Mouse (Mus musculus): ENCODE measurements around the gene Mef2c. TPM values are rescaled to one million over a fixed set of nuclear protein-coding genes. Genes with fewer than 3 reads are reported as not detected.

Mef2c gene
- polyA plus RNA-seq, 1 experiment from 2014 or later: 18.0 TPM

- Histone ChIP-seq H3K4me3 (ENCODE audit: low read depth, low read length) (no peak overlapping the region), H3K9ac (ENCODE audit: low read length) (no peak overlapping the region), H3K36me3 (ENCODE audit: control insufficient read depth, insufficient read depth, low read length) (no peaks in the 10 kb centered on the region), H3K4me2 (ENCODE audit: low read depth, low read length, severe bottlenecking) (no peak overlapping the region), H3K27ac (ENCODE audit: low read depth, low read length) (no peak overlapping the region), H3K9me3 (ENCODE audit: control insufficient read depth, low read length) (no peaks in the 10 kb centered on the region), H3K4me1 (replicated peaks; ENCODE audit: control insufficient read depth, insufficient read depth, low read length) (no peaks in the 10 kb centered on the region), H3K27me3 (ENCODE audit: control insufficient read depth, insufficient read depth, low read length) (no peaks in the 10 kb centered on the region)
- WGBS: 90% methylated on average over 4 of the region's 4 CpGs
- ATAC-seq (replicated peaks; ENCODE audit: low FRiP score) (no peak), DNase-seq (ENCODE audit: low spot score) (no peak)
These were observed 123.6 kb downstream of the Mef2c start for GRCm38 (mm10) chr13:83627429-83627828.

- H3K9me3 ChIP-seq (ENCODE audit: control insufficient read depth, low read length): no peaks in the 10 kb centered on the region
- H3K4me2 ChIP-seq (ENCODE audit: low read depth, low read length, severe bottlenecking): no peak overlapping the region
- no peak overlapping the region for H3K4me3 ChIP-seq (ENCODE audit: low read depth, low read length)
- no peak for ATAC-seq (replicated peaks; ENCODE audit: low FRiP score)
- no peak for DNase-seq (ENCODE audit: low spot score)
- WGBS: 83% methylated on average over 3 of the region's 3 CpGs
- H3K27ac ChIP-seq (ENCODE audit: low read depth, low read length): no peak overlapping the region
- no peaks in the 10 kb centered on the region for H3K36me3 ChIP-seq (ENCODE audit: control insufficient read depth, insufficient read depth, low read length)
- no peaks in the 10 kb centered on the region for H3K4me1 ChIP-seq (replicated peaks; ENCODE audit: control insufficient read depth, insufficient read depth, low read length)
- H3K9ac ChIP-seq (ENCODE audit: low read length): no peak overlapping the region
- no peaks in the 10 kb centered on the region for H3K27me3 ChIP-seq (ENCODE audit: control insufficient read depth, insufficient read depth, low read length)
These were observed 124.3 kb downstream of the Mef2c start for GRCm38 (mm10) chr13:83628139-83628538.

DNA sequence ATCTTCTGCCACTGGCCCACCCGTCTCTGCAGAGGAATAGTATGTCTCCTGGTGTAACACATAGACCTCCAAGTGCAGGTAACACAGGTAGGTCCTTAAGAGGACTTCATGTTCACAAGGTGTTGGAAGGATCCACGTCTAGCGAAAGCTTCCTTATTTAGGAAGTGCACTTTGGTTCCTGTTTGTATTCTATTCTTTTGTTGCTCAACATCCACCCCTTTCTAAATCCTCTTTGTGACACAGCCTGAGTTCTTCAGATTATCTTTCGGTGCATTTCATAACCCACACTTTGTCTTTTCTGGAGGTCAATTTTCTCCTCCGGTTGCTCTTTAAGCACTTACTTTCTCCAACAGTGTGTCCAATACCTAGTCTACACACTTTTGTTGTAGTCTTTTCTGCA is 129.3 kb downstream of the Mef2c start:
- no peaks in the 10 kb centered on the region for H3K27me3 ChIP-seq (ENCODE audit: control insufficient read depth, insufficient read depth, low read length)
- H3K9ac ChIP-seq (ENCODE audit: low read length): no peak overlapping the region
- no peaks in the 10 kb centered on the region for H3K36me3 ChIP-seq (ENCODE audit: control insufficient read depth, insufficient read depth, low read length)
- DNase-seq (ENCODE audit: low spot score): no peak
- no peak for ATAC-seq (replicated peaks; ENCODE audit: low FRiP score)
- 87% methylated on average over 5 of the region's 5 CpGs for WGBS
- no peak overlapping the region for H3K4me3 ChIP-seq (ENCODE audit: low read depth, low read length)
- no peak overlapping the region for H3K4me2 ChIP-seq (ENCODE audit: low read depth, low read length, severe bottlenecking)
- no peaks in the 10 kb centered on the region for H3K9me3 ChIP-seq (ENCODE audit: control insufficient read depth, low read length)
- H3K27ac ChIP-seq (ENCODE audit: low read depth, low read length): no peak overlapping the region
- H3K4me1 ChIP-seq (replicated peaks; ENCODE audit: control insufficient read depth, insufficient read depth, low read length): no peaks in the 10 kb centered on the region

DNA sequence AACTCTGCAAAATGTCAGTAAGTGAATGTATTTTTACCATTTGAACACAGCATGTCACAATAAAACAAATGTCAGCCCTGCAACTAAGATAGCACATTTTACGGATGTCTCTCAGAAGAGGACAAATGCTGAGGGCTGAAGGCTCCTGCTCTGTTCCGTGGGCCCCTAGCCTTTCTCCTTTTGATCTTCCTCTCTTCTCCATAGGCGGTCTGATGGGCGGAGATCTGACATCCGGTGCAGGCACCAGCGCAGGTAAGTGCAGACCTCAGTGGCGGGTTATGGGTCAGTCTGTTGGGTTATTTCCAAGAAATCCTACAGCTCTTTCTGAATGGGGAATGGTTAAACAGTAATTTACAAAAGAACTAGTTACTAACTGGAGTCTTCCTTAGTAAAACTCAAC is 131.4 kb downstream of the Mef2c start:
- Histone ChIP-seq H3K4me2 (ENCODE audit: low read depth, low read length, severe bottlenecking) (no peak overlapping the region), H3K4me1 (replicated peaks; ENCODE audit: control insufficient read depth, insufficient read depth, low read length) (no peaks in the 10 kb centered on the region), H3K27me3 (ENCODE audit: control insufficient read depth, insufficient read depth, low read length) (no peaks in the 10 kb centered on the region), H3K9ac (ENCODE audit: low read length) (no peak overlapping the region), H3K27ac (ENCODE audit: low read depth, low read length) (no peak overlapping the region), H3K9me3 (ENCODE audit: control insufficient read depth, low read length) (no peaks in the 10 kb centered on the region), H3K4me3 (ENCODE audit: low read depth, low read length) (no peak overlapping the region), H3K36me3 (ENCODE audit: control insufficient read depth, insufficient read depth, low read length) (no peaks in the 10 kb centered on the region)
- no peak for ATAC-seq (replicated peaks; ENCODE audit: low FRiP score)
- 62% methylated on average over 7 of the region's 7 CpGs for WGBS
- DNase-seq (ENCODE audit: low spot score): no peak

- ATAC-seq (replicated peaks; ENCODE audit: low FRiP score) (no peak), DNase-seq (ENCODE audit: low spot score) (no peak)
- Histone ChIP-seq H3K27ac (ENCODE audit: low read depth, low read length) (no peak overlapping the region), H3K4me2 (ENCODE audit: low read depth, low read length, severe bottlenecking) (no peak overlapping the region), H3K27me3 (ENCODE audit: control insufficient read depth, insufficient read depth, low read length) (no peaks in the 10 kb centered on the region), H3K4me1 (replicated peaks; ENCODE audit: control insufficient read depth, insufficient read depth, low read length) (no peaks in the 10 kb centered on the region), H3K9me3 (ENCODE audit: control insufficient read depth, low read length) (no peaks in the 10 kb centered on the region), H3K36me3 (ENCODE audit: control insufficient read depth, insufficient read depth, low read length) (no peaks in the 10 kb centered on the region), H3K4me3 (ENCODE audit: low read depth, low read length) (no peak overlapping the region), H3K9ac (ENCODE audit: low read length) (no peak overlapping the region)
- 94% methylated on average over 3 of the region's 3 CpGs for WGBS
These were observed 133.8 kb downstream of the Mef2c start for GRCm38 (mm10) chr13:83637666-83638065.

DNA sequence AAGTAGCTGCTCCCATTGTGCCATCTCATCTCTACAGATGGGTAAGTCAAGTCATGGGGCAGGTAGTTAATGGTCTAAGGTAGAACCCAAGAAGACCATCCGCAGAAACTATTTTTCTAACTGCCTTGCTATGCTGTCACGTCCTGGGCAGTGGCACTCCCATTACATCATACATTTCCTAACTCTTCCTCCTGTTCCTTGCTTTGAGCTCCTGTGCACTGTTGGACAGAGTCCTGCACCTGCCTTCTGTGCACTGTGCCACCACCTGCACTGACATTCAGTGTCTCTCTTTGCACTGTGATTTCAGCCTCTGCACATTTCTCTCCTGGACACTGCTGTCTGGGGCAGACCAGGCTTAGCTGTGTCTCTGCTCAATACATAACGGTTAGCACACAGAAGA is 134.9 kb downstream of the Mef2c start:
- H3K9me3 ChIP-seq (ENCODE audit: control insufficient read depth, low read length): no peaks in the 10 kb centered on the region
- no peak for DNase-seq (ENCODE audit: low spot score)
- no peak overlapping the region for H3K4me2 ChIP-seq (ENCODE audit: low read depth, low read length, severe bottlenecking)
- no peak overlapping the region for H3K9ac ChIP-seq (ENCODE audit: low read length)
- WGBS: 84% methylated on average over 3 of the region's 3 CpGs
- H3K27me3 ChIP-seq (ENCODE audit: control insufficient read depth, insufficient read depth, low read length): no peaks in the 10 kb centered on the region
- no peaks in the 10 kb centered on the region for H3K36me3 ChIP-seq (ENCODE audit: control insufficient read depth, insufficient read depth, low read length)
- no peaks in the 10 kb centered on the region for H3K4me1 ChIP-seq (replicated peaks; ENCODE audit: control insufficient read depth, insufficient read depth, low read length)
- H3K27ac ChIP-seq (ENCODE audit: low read depth, low read length): no peak overlapping the region
- H3K4me3 ChIP-seq (ENCODE audit: low read depth, low read length): no peak overlapping the region
- ATAC-seq (replicated peaks; ENCODE audit: low FRiP score): no peak

GRCm38 (mm10) chr13:83649051-83649450 is 145.2 kb downstream of the Mef2c start:
- Histone ChIP-seq H3K27me3 (ENCODE audit: control insufficient read depth, insufficient read depth, low read length) (no peaks in the 10 kb centered on the region), H3K9me3 (ENCODE audit: control insufficient read depth, low read length) (no peaks in the 10 kb centered on the region), H3K27ac (ENCODE audit: low read depth, low read length) (no peak overlapping the region), H3K4me2 (ENCODE audit: low read depth, low read length, severe bottlenecking) (no peak overlapping the region), H3K4me3 (ENCODE audit: low read depth, low read length) (no peak overlapping the region), H3K9ac (ENCODE audit: low read length) (no peak overlapping the region), H3K4me1 (replicated peaks; ENCODE audit: control insufficient read depth, insufficient read depth, low read length) (no peaks in the 10 kb centered on the region), H3K36me3 (ENCODE audit: control insufficient read depth, insufficient read depth, low read length) (no peaks in the 10 kb centered on the region)
- WGBS: 92% methylated on average over 3 of the region's 3 CpGs
- DNase-seq (ENCODE audit: low spot score): no peak
- ATAC-seq (replicated peaks; ENCODE audit: low FRiP score): no peak

DNA sequence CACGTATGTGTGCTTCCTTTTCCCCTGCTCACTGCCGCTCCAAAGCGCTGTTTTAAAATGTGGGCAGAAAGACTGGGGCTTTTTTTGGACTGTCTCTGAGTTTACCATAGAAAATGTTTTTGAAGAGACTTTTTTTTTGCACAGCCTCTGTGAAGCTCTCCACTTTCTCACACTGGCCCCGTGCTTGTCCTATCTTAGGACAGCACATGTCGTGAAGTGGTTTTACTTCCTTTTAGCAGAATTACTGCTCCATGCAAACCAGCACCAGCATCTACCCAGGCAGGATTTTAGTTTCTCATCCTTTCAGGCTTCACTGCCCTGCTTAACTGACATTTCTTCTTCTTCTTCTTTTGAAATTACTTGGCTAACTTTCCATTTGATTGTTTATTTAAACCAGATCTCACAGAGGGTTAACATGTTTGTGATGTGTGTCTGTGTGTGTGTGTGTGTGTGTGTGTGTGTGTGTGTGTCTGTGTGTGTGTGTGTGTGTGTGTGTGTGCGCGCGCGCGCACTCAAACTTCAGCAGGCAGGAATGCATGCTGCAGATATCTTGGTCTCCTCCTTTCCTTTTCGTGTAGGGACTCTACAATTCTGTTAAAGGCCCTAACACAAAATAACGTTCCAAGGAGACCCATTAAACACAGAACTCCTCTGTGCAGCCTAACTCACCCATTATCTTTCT is 146.1 kb downstream of the Mef2c start:
- no peak overlapping the region for H3K27ac ChIP-seq (ENCODE audit: low read depth, low read length)
- no peaks in the 10 kb centered on the region for H3K27me3 ChIP-seq (ENCODE audit: control insufficient read depth, insufficient read depth, low read length)
- H3K4me1 ChIP-seq (replicated peaks; ENCODE audit: control insufficient read depth, insufficient read depth, low read length): no peaks in the 10 kb centered on the region
- H3K9me3 ChIP-seq (ENCODE audit: control insufficient read depth, low read length): no peaks in the 10 kb centered on the region
- H3K36me3 ChIP-seq (ENCODE audit: control insufficient read depth, insufficient read depth, low read length): no peaks in the 10 kb centered on the region
- H3K4me3 ChIP-seq (ENCODE audit: low read depth, low read length): no peak overlapping the region
- DNase-seq (ENCODE audit: low spot score) (no peak), ATAC-seq (replicated peaks; ENCODE audit: low FRiP score) (no peak)
- 89% methylated on average over 12 of the region's 12 CpGs for WGBS
- no peak overlapping the region for H3K9ac ChIP-seq (ENCODE audit: low read length)
- H3K4me2 ChIP-seq (ENCODE audit: low read depth, low read length, severe bottlenecking): no peak overlapping the region

DNA sequence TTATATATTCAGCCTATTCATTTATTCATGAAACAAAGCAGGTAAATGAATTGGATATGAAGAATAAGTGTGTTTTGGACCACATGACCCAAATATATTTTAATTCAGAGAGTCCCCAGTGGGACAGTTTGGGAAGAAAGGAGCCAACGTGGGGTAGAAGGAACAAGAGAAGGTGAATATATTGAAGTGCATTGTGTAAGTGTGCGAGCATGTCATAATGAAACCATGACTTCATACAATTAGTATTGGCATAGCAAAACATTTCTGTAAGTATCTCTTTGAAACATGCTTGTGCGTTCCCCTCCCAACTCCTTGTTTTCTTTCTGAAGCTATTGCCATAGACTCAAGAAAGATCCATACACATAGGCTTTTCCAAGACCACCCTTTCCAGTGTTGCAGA is 147.0 kb downstream of the Mef2c start:
- H3K4me3 ChIP-seq (ENCODE audit: low read depth, low read length): no peak overlapping the region
- H3K9ac ChIP-seq (ENCODE audit: low read length): no peak overlapping the region
- H3K4me2 ChIP-seq (ENCODE audit: low read depth, low read length, severe bottlenecking): no peak overlapping the region
- no peaks in the 10 kb centered on the region for H3K4me1 ChIP-seq (replicated peaks; ENCODE audit: control insufficient read depth, insufficient read depth, low read length)
- H3K9me3 ChIP-seq (ENCODE audit: control insufficient read depth, low read length): no peaks in the 10 kb centered on the region
- WGBS: 82% methylated on average over 3 of the region's 3 CpGs
- no peak for DNase-seq (ENCODE audit: low spot score)
- no peak overlapping the region for H3K27ac ChIP-seq (ENCODE audit: low read depth, low read length)
- ATAC-seq (replicated peaks; ENCODE audit: low FRiP score): no peak
- no peaks in the 10 kb centered on the region for H3K27me3 ChIP-seq (ENCODE audit: control insufficient read depth, insufficient read depth, low read length)
- no peaks in the 10 kb centered on the region for H3K36me3 ChIP-seq (ENCODE audit: control insufficient read depth, insufficient read depth, low read length)

Measured in forebrain, embryonic 11.5 days (tissue).